Mouse (Mus musculus) megakaryocyte-erythroid progenitor cell, adult 5 weeks (primary cell): ENCODE results near the gene Rhobtb3. TPM values are rescaled to one million over a fixed set of nuclear protein-coding genes. Genes with fewer than 3 reads are reported as not detected.

ENCODE experiments used
- polyA plus RNA-seq: library from polyadenylated mRNA; stranded (reverse); fragments of >175 nt; gene quantifications from 2 replicates; pipeline ENCODE4 v1.2.3, GENCODE M21; 2012

Gene Rhobtb3
- 1.3 and 2.4 TPM in 2 replicates for polyA plus RNA-seq

GRCm38 (mm10) chr13:75943189-75944043 is at the start of gene Rhobtb3:
Gene Rhobtb3, minus strand, starts transcription at chr13:75943925.

GRCm38 (mm10) chr13:75966850-75967249 is 23.1 kb upstream of the Rhobtb3 start, which contains the start of gene Spata9:
Gene Spata9, plus strand, starts transcription at chr13:75967150.

GRCm38 (mm10) chr13:75839719-75840481 is 103.8 kb downstream of the Rhobtb3 start, which contains the start of gene Glrx:
Gene Glrx, plus strand, starts transcription at chr13:75839868.

Other genes with a start within 250 kb of the Rhobtb3 start
- 13.5 and 14.9 TPM in 2 replicates for gene Ell2, start 237.2 kb downstream of the Rhobtb3 start, polyA plus RNA-seq
- gene Glrx, start 104.1 kb downstream of the Rhobtb3 start, polyA plus RNA-seq, result 6.9 and 7.2 TPM in 2 replicates
- not detected in 2 replicates for gene Spata9, start 23.2 kb upstream of the Rhobtb3 start, polyA plus RNA-seq
- 1.5 and 1.6 TPM in 2 replicates for gene Rfesd, start 74.8 kb upstream of the Rhobtb3 start, polyA plus RNA-seq
- gene Gpr150, start 113.1 kb upstream of the Rhobtb3 start, polyA plus RNA-seq, result 1.7 and 2.3 TPM in 2 replicates
- gene Arsk, start 154.7 kb upstream of the Rhobtb3 start, polyA plus RNA-seq, result 5.5 and 5.8 TPM in 2 replicates
- 0.78 and 1.3 TPM in 2 replicates for gene Ttc37, start 154.8 kb upstream of the Rhobtb3 start, polyA plus RNA-seq